Mouse (Mus musculus): ENCODE data around the gene Ly6g6d. TPM values are rescaled to one million over a fixed set of nuclear protein-coding genes. Genes with fewer than 3 reads are reported as not detected.

Ly6g6d gene
- polyA plus RNA-seq, 1 experiment from 2014 or later = 1.7 TPM

GRCm38 (mm10) chr17:35111774-35112173 is 33.9 kb upstream of the Ly6g6d start:
- H3K4me2 ChIP-seq (replicated peaks) = no peak overlapping the region
- no peaks in the 10 kb centered on the region for H3K4me1 ChIP-seq
- no peak overlapping the region for H3K27ac ChIP-seq (replicated peaks)
- no peaks in the 10 kb centered on the region for H3K27me3 ChIP-seq
- 69% methylated on average over 9 of the region's 9 CpGs for WGBS
- no peak for ATAC-seq (ENCODE audit: low FRiP score, low read depth)
- no peak overlapping the region for H3K9ac ChIP-seq (replicated peaks)
- peaks cover 26% of the 10 kb centered on the region for H3K36me3 ChIP-seq
- no peak overlapping the region for H3K4me3 ChIP-seq
- H3K9me3 ChIP-seq = no peaks in the 10 kb centered on the region

GRCm38 (mm10) chr17:35108097-35108496 is 30.2 kb upstream of the Ly6g6d start, which contains the start of gene Ly6g5c:
TSS of gene Ly6g5c (plus strand) at chr17:35108279.
- WGBS = 85% methylated on average over 6 of the region's 6 CpGs
- H3K4me2 ChIP-seq (replicated peaks) = no peak within 1 kb of the TSS
- H3K27me3 ChIP-seq = no peaks in the 10 kb centered on the region
- H3K36me3 ChIP-seq = peaks cover 8% of the 10 kb centered on the region; the same call in 1 of the 2 replicates
- H3K9ac ChIP-seq (replicated peaks) = no peak within 1 kb of the TSS
- H3K4me1 ChIP-seq = peaks cover 10% of the 10 kb centered on the region
- no peak within 1 kb of the TSS for H3K4me3 ChIP-seq
- no peak within 1 kb of the TSS for H3K27ac ChIP-seq (replicated peaks)
- no peaks in the 10 kb centered on the region for H3K9me3 ChIP-seq
- no peak for ATAC-seq (ENCODE audit: low FRiP score, low read depth)

- Histone ChIP-seq H3K4me1 (peaks cover 10% of the 10 kb centered on the region), H3K4me3 (0 out of 2 replicates have a peak overlapping the region, but pooled peaks have one; percentile 17), H3K36me3 (peaks cover 23% of the 10 kb centered on the region), H3K27ac (replicated peaks) (no peak overlapping the region), H3K27me3 (no peaks in the 10 kb centered on the region), H3K9me3 (no peaks in the 10 kb centered on the region), H3K4me2 (replicated peaks) (no peak overlapping the region), H3K9ac (replicated peaks) (no peak overlapping the region)
- 65% methylated on average over 3 of the region's 3 CpGs for WGBS
- no peak for ATAC-seq (ENCODE audit: low FRiP score, low read depth)
Measured at GRCm38 (mm10) chr17:35106522-35106921, 28.7 kb upstream of the Ly6g6d start.

GRCm38 (mm10) chr17:35105740-35106389 is 28.0 kb upstream of the Ly6g6d start:
- ATAC-seq (ENCODE audit: low FRiP score, low read depth) = peak; percentile 12; the same call in 1 of the 2 replicates
- H3K27ac ChIP-seq (replicated peaks) = no peak overlapping the region
- 0 out of 2 replicates have a peak overlapping the region, but pooled peaks have one; percentile 37 for H3K9ac ChIP-seq (replicated peaks)
- 0 out of 2 replicates have a peak overlapping the region, but pooled peaks have one; percentile 17 for H3K4me3 ChIP-seq
- peaks cover 10% of the 10 kb centered on the region for H3K4me1 ChIP-seq
- peaks cover 30% of the 10 kb centered on the region for H3K36me3 ChIP-seq
- no peaks in the 10 kb centered on the region for H3K27me3 ChIP-seq
- peak overlapping the region; percentile 36 for H3K4me2 ChIP-seq (replicated peaks)
- WGBS = 24% methylated on average over 13 of the region's 13 CpGs
- no peaks in the 10 kb centered on the region for H3K9me3 ChIP-seq

- ATAC-seq (ENCODE audit: low FRiP score, low read depth) = no peak
- no peak overlapping the region for H3K9ac ChIP-seq (replicated peaks)
- 76% methylated on average over 6 of the region's 6 CpGs for WGBS
- H3K27me3 ChIP-seq = no peaks in the 10 kb centered on the region
- H3K36me3 ChIP-seq = peaks cover 41% of the 10 kb centered on the region
- H3K4me2 ChIP-seq (replicated peaks) = no peak overlapping the region
- H3K9me3 ChIP-seq = no peaks in the 10 kb centered on the region
- H3K4me3 ChIP-seq = no peak overlapping the region
- peaks cover 10% of the 10 kb centered on the region for H3K4me1 ChIP-seq
- H3K27ac ChIP-seq (replicated peaks) = no peak overlapping the region
Measured at GRCm38 (mm10) chr17:35104754-35105153, 26.9 kb upstream of the Ly6g6d start.

- Histone ChIP-seq H3K9me3 (no peaks in the 10 kb centered on the region), H3K4me1 (peaks cover 10% of the 10 kb centered on the region), H3K27me3 (no peaks in the 10 kb centered on the region), H3K9ac (replicated peaks) (no peak overlapping the region), H3K27ac (replicated peaks) (no peak overlapping the region), H3K36me3 (peaks cover 48% of the 10 kb centered on the region), H3K4me3 (no peak overlapping the region), H3K4me2 (replicated peaks) (no peak overlapping the region)
- 95% methylated on average over 7 of the region's 7 CpGs for WGBS
- no peak for ATAC-seq (ENCODE audit: low FRiP score, low read depth)
Measured at GRCm38 (mm10) chr17:35104079-35104478, 26.2 kb upstream of the Ly6g6d start.

GRCm38 (mm10) chr17:35103221-35103690 is 25.4 kb upstream of the Ly6g6d start:
- no peak overlapping the region for H3K9ac ChIP-seq (replicated peaks)
- H3K4me3 ChIP-seq = no peak overlapping the region
- peaks cover 56% of the 10 kb centered on the region for H3K36me3 ChIP-seq
- H3K4me1 ChIP-seq = peaks cover 10% of the 10 kb centered on the region
- no peak for ATAC-seq (ENCODE audit: low FRiP score, low read depth)
- no peak overlapping the region for H3K4me2 ChIP-seq (replicated peaks)
- 74% methylated on average over 6 of the region's 6 CpGs for WGBS
- no peak overlapping the region for H3K27ac ChIP-seq (replicated peaks)
- H3K9me3 ChIP-seq = no peaks in the 10 kb centered on the region
- H3K27me3 ChIP-seq = no peaks in the 10 kb centered on the region

- Histone ChIP-seq H3K27me3 (no peaks in the 10 kb centered on the region), H3K9ac (replicated peaks) (no peak overlapping the region), H3K4me3 (no peak overlapping the region), H3K4me1 (peaks cover 10% of the 10 kb centered on the region), H3K36me3 (peaks cover 66% of the 10 kb centered on the region), H3K27ac (replicated peaks) (no peak overlapping the region), H3K4me2 (replicated peaks) (no peak overlapping the region), H3K9me3 (no peaks in the 10 kb centered on the region)
- ATAC-seq (ENCODE audit: low FRiP score, low read depth) = no peak
- WGBS = 80% methylated on average over 8 of the region's 8 CpGs
Measured at GRCm38 (mm10) chr17:35102299-35102698, 24.4 kb upstream of the Ly6g6d start.

GRCm38 (mm10) chr17:35101161-35101560 is 23.3 kb upstream of the Ly6g6d start:
- no peak overlapping the region for H3K4me2 ChIP-seq (replicated peaks)
- no peak overlapping the region for H3K27ac ChIP-seq (replicated peaks)
- H3K9me3 ChIP-seq = no peaks in the 10 kb centered on the region
- no peak for ATAC-seq (ENCODE audit: low FRiP score, low read depth)
- 92% methylated on average over 11 of the region's 11 CpGs for WGBS
- no peak overlapping the region for H3K4me3 ChIP-seq
- H3K27me3 ChIP-seq = no peaks in the 10 kb centered on the region
- H3K36me3 ChIP-seq = peaks cover 77% of the 10 kb centered on the region
- no peak overlapping the region for H3K9ac ChIP-seq (replicated peaks)
- H3K4me1 ChIP-seq = peaks cover 8% of the 10 kb centered on the region

GRCm38 (mm10) chr17:35100196-35100765 is 22.4 kb upstream of the Ly6g6d start:
- Histone ChIP-seq H3K36me3 (peaks cover 84% of the 10 kb centered on the region), H3K4me1 (no peaks in the 10 kb centered on the region), H3K27me3 (no peaks in the 10 kb centered on the region), H3K4me3 (no peak overlapping the region), H3K4me2 (replicated peaks) (no peak overlapping the region), H3K9me3 (no peaks in the 10 kb centered on the region), H3K9ac (replicated peaks) (no peak overlapping the region), H3K27ac (replicated peaks) (no peak overlapping the region)
- no peak for ATAC-seq (ENCODE audit: low FRiP score, low read depth)
- 83% methylated on average over 10 of the region's 10 CpGs for WGBS

- Histone ChIP-seq H3K9ac (replicated peaks) (no peak overlapping the region), H3K27me3 (no peaks in the 10 kb centered on the region), H3K4me3 (no peak overlapping the region), H3K36me3 (peaks cover 89% of the 10 kb centered on the region), H3K9me3 (no peaks in the 10 kb centered on the region), H3K4me1 (no peaks in the 10 kb centered on the region), H3K27ac (replicated peaks) (no peak overlapping the region), H3K4me2 (replicated peaks) (no peak overlapping the region)
- no peak for ATAC-seq (ENCODE audit: low FRiP score, low read depth)
- WGBS = 71% methylated on average over 12 of the region's 12 CpGs
Measured at GRCm38 (mm10) chr17:35097164-35097655, 19.3 kb upstream of the Ly6g6d start.

- Histone ChIP-seq H3K9ac (replicated peaks) (0 out of 2 replicates have a peak overlapping the region, but pooled peaks have one; percentile 34), H3K4me1 (no peaks in the 10 kb centered on the region), H3K4me2 (replicated peaks) (no peak overlapping the region), H3K27me3 (no peaks in the 10 kb centered on the region), H3K27ac (replicated peaks) (no peak overlapping the region), H3K9me3 (no peaks in the 10 kb centered on the region), H3K36me3 (peaks cover 89% of the 10 kb centered on the region), H3K4me3 (no peak overlapping the region)
- ATAC-seq (ENCODE audit: low FRiP score, low read depth) = no peak
- 87% methylated on average over 12 of the region's 12 CpGs for WGBS
Measured at GRCm38 (mm10) chr17:35096597-35096996, 18.7 kb upstream of the Ly6g6d start.
